Mouse (Mus musculus) embryonic facial prominence, embryonic 12.5 days (tissue): ENCODE results near the gene Agfg1. TPM values are rescaled to one million over a fixed set of nuclear protein-coding genes. Genes with fewer than 3 reads are reported as not detected.
A peak's percentile ranks its signal among the peaks of the same experiment; 100 is the strongest.

ENCODE experiments used
- ATAC-seq: fragments of 200-750 bp; cut with Nextera tagmentation; 2 replicates; pipeline ENCODE4 v1.8.0; 2017; ENCODE audit not compliant: insufficient number of reproducible peaks, insufficient read depth, low FRiP score, low TSS enrichment
- H3K27ac ChIP-seq: fragments of 300-500 bp; sonication (generic); 2 replicates; pipeline ENCODE4 v1.5.1; 2016; ENCODE audit warnings: mild to moderate bottlenecking
- H3K27me3 ChIP-seq: fragments of 300-500 bp; sonication (generic); 2 replicates; pipeline ENCODE4 v1.6.1; 2016; ENCODE audit warnings: mild to moderate bottlenecking, moderate library complexity
- H3K36me3 ChIP-seq: fragments of 300-500 bp; sonication (generic); 2 replicates; pipeline ENCODE4 v1.6.1; 2016; ENCODE audit warnings: mild to moderate bottlenecking
- H3K4me1 ChIP-seq: fragments of 300-500 bp; sonication (generic); 2 replicates; pipeline ENCODE4 v1.6.1; 2016
- H3K4me2 ChIP-seq: fragments of 300-500 bp; sonication (generic); replicated peaks from 2 replicates; pipeline ENCODE4 v1.6.1; 2016; ENCODE audit warnings: mild to moderate bottlenecking, moderate library complexity
- H3K4me3 ChIP-seq: fragments of 300-500 bp; sonication (generic); 2 replicates; pipeline ENCODE4 v1.5.1; 2016; ENCODE audit warnings: mild to moderate bottlenecking
- H3K9ac ChIP-seq: fragments of 300-500 bp; sonication (generic); 2 replicates; pipeline ENCODE4 v1.6.1; 2016; ENCODE audit warnings: mild to moderate bottlenecking, moderate library complexity
- H3K9me3 ChIP-seq: fragments of 300-500 bp; sonication (generic); 2 replicates; pipeline ENCODE4 v1.6.1; 2016; ENCODE audit warnings: mild to moderate bottlenecking, moderate library complexity
- WGBS: fragments of 180-500 bp; shearing (Covaris S2); methylation state at CpG from one replicate; pipeline ENCODE4 v1.1.7; 2016; 5-methylcytosine and 5-hydroxymethylcytosine counted together
- polyA plus RNA-seq: library from polyadenylated mRNA; unstranded; fragments of >200 nt; fragmentation: Nextera tagmentation; extraction: Ambion mirVana; gene quantifications from 2 replicates; pipeline ENCODE4 v1.2.1, GENCODE M21; 2016

Agfg1 gene
- 38.9 and 39.5 TPM in 2 replicates for polyA plus RNA-seq

DNA sequence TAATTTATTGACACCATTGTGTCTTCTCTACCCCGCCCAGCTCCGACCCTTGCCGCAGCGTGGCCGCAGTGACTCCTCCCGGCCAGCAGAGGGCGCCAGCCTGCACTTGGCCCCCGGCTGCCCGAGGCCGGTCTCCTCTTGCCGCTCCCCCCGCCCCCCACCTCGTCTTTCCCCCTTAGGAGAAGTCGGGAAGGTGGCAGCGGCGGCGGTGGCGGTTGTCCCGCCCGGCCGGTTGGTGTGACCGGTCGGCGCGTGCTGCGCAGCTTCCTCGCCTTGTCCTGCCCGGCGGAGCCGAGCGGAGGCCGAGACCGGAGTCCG, at the start of gene Agfg1:
TSS of gene Agfg1 (plus strand) at position 188 of the 318 bp plus-strand sequence.
- Histone ChIP-seq H3K9ac (peak within 1 kb of the TSS; percentile 96), H3K4me1 (peaks cover 14% of the 10 kb centered on the region), H3K27me3 (no peaks in the 10 kb centered on the region), H3K36me3 (peaks cover 4% of the 10 kb centered on the region; the same call in 1 of the 2 replicates), H3K9me3 (no peaks in the 10 kb centered on the region), H3K4me3 (peak within 1 kb of the TSS; percentile 99), H3K4me2 (peak within 1 kb of the TSS; percentile 87), H3K27ac (peak within 1 kb of the TSS; percentile 82)
- 0% methylated on average over 33 of the region's 34 CpGs for WGBS
- ATAC-seq, result peak; percentile 84

DNA sequence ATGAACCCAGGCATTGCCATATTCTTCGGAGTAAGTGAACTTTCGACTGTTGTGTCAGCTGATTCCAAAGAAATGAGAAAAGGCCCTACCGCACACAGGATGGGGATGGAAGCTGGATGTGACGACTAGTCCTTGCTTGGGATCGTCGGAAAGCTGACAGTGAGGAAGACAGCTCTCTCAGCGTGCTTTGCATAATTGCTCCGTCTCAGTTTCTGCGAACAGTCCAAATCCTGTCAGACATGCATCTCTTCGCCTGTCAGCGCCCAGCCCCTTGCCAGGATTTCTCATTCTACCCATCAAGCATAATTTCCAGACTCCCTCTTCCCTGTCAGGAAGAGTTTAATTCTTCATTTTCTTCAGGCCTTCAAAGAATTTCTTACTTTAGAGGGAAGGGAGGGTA, 48.2 kb upstream of the Agfg1 start:
- no peaks in the 10 kb centered on the region for H3K36me3 ChIP-seq
- no peak overlapping the region for H3K27ac ChIP-seq
- no peaks in the 10 kb centered on the region for H3K27me3 ChIP-seq
- no peaks in the 10 kb centered on the region for H3K9me3 ChIP-seq
- WGBS, result 78% methylated on average over 11 of the region's 11 CpGs
- ATAC-seq, result no peak
- H3K4me3 ChIP-seq, result no peak overlapping the region
- H3K4me2 ChIP-seq, result no peak overlapping the region
- H3K9ac ChIP-seq, result no peak overlapping the region
- no peaks in the 10 kb centered on the region for H3K4me1 ChIP-seq

DNA sequence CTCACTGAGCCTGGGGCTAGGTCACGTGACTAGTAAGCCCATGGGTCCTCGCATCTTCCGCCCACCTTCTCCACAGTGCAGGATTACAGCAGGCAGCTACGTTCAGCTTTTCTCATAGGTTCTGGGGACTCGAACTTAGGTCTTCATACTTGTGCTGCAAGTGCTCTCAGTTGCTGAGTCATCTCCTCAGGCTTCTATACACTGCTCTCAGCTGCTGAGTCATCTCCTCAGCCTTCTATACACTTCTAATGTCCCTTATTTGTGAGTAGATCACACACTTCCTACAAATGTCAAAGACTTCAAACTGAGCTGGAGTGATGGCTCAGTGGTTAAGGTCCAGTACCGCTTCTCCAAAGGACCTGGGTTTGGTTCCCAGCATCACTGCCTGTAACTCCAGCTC, 47.0 kb upstream of the Agfg1 start:
- Histone ChIP-seq H3K36me3 (no peaks in the 10 kb centered on the region), H3K4me2 (no peak overlapping the region), H3K27ac (no peak overlapping the region), H3K4me1 (no peaks in the 10 kb centered on the region), H3K9ac (no peak overlapping the region), H3K4me3 (no peak overlapping the region), H3K9me3 (no peaks in the 10 kb centered on the region), H3K27me3 (no peaks in the 10 kb centered on the region)
- ATAC-seq, result no peak
- WGBS, result 90% methylated on average over 6 of the region's 6 CpGs

DNA sequence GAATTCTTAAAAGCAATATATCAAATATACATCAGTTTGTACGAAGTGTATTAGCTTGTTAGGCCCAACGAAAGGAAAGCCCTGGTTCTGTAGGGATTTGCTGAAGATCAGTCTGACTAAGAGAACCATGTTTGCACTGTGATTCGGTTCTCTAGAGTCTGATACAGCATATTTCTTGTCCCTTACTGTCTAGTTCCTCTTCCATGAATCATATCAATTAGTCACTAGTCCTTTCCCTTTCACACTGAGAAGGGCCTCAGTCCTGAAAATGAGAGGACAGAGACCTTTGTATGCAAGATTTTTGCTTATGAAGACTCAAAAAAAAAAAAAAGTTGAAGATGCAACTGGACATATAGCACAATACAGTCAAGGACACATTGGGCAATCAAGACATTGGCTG, 46.2 kb upstream of the Agfg1 start:
- Histone ChIP-seq H3K9ac (no peak overlapping the region), H3K9me3 (no peaks in the 10 kb centered on the region), H3K4me1 (no peaks in the 10 kb centered on the region), H3K27me3 (no peaks in the 10 kb centered on the region), H3K4me2 (no peak overlapping the region), H3K36me3 (no peaks in the 10 kb centered on the region), H3K27ac (no peak overlapping the region), H3K4me3 (no peak overlapping the region)
- 92% methylated on average over 3 of the region's 3 CpGs for WGBS
- ATAC-seq, result no peak

DNA sequence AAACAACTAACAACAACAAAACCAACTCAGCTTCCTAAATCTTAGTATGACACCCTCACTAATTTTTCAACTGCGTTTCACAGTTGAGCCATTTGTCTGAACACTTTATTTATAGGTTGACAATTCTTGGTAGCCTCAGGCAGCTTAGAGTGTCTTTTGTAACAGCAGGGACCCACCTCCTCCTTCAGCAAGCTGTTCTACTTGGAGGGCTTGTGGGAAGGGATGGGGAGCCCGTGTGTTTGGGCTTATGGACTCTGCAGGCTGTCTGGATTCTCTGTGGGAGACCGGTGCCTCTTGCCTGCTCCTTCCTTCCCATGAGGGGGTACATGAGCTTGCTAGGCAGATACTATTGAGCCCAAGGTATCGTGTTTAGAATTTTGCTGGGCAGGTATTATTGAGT, 45.3 kb upstream of the Agfg1 start:
- Histone ChIP-seq H3K27me3 (no peaks in the 10 kb centered on the region), H3K9ac (no peak overlapping the region)
- WGBS, result 49% methylated on average over 4 of the region's 4 CpGs

DNA sequence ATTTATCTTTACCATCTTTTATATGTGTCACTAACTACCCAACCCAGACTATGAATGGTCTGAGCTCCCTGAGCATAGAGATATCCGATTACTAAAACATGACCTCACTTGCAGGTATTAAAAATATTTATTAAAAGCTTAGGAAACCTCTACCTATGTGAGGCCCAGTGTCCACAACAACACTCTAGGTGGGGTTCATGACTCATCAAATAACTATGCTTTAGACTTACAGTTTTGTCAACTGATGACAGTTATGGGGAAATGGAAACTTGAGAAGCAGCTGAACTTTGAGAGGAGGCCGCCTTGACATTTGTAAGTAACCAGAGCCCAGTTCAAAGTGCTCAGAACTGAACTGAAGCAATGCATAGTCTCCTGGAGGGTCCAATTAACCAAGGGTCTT, 44.1 kb upstream of the Agfg1 start:
- Histone ChIP-seq H3K9me3 (no peaks in the 10 kb centered on the region), H3K27ac (no peak overlapping the region), H3K9ac (no peak overlapping the region), H3K4me2 (no peak overlapping the region), H3K36me3 (no peaks in the 10 kb centered on the region), H3K27me3 (no peaks in the 10 kb centered on the region), H3K4me3 (no peak overlapping the region), H3K4me1 (no peaks in the 10 kb centered on the region)
- no peak for ATAC-seq
- 69% methylated on average over 2 of the region's 2 CpGs for WGBS

More for the DNA sequence above, 45.3 kb upstream of the Agfg1 start:
- H3K4me2 ChIP-seq, result no peak overlapping the region
- no peak overlapping the region for H3K27ac ChIP-seq
- H3K36me3 ChIP-seq, result no peaks in the 10 kb centered on the region
- H3K9me3 ChIP-seq, result no peaks in the 10 kb centered on the region
- H3K4me1 ChIP-seq, result no peaks in the 10 kb centered on the region
- H3K4me3 ChIP-seq, result no peak overlapping the region
- ATAC-seq, result no peak

DNA sequence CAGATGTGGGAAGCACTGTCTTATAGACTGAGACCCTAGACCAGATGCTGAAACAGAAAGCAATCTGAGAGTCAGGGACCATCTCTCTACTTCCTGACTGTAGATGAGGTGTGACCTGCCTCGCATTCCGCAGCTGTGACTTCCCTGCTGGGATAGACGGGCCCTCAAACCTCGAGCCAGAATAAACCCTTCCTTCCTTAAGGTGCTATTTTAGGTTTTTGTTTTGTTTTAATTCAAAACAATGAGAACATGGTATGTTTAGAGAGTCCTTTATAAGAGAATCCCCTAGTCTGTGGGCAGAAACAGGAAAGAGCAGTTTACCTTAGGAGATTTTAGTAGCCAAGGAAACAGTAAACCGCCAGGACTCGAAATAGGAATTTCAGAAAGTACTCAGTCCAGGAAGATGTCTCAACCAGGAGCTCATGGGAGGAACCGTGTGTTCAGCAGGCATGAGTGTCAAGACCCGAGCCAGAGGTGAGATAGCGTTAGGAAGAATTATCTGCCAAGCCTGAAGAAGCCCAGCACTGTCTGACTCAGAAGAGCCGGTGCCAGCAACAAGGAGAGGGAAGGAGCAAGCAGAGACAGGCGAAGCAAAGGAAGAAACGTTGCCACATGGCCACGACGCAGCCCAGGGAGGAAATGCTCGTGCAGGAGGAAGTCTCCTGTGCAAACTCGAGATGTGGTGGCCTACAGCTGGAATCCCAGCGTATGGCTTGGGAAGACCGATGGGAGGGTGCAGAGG, 43.4 kb upstream of the Agfg1 start:
- Histone ChIP-seq H3K9me3 (no peaks in the 10 kb centered on the region), H3K36me3 (no peaks in the 10 kb centered on the region), H3K27me3 (no peaks in the 10 kb centered on the region), H3K4me1 (no peaks in the 10 kb centered on the region), H3K4me2 (no peak overlapping the region), H3K27ac (no peak overlapping the region), H3K9ac (no peak overlapping the region), H3K4me3 (no peak overlapping the region)
- ATAC-seq, result no peak
- 73% methylated on average over 18 of the region's 18 CpGs for WGBS

DNA sequence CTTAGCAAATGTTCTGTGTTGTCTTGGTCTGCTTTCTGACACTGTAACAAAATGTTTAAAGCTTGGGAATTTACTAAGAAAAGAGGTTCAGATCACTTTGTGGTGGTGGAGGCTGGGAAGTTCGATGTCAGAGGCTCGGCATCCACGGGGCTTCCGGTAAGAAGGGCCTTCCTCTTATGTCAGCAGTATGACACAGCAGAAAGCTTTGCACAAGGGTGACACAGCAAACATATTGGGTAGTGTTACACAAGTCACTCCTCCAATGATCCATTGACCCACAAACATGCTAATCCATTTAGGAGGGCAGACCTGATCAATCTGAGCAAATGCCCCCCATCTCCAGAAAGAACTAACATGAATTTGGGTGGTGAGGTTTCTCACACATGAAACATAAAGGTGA, 42.2 kb upstream of the Agfg1 start:
- H3K9me3 ChIP-seq, result no peaks in the 10 kb centered on the region
- no peaks in the 10 kb centered on the region for H3K36me3 ChIP-seq
- WGBS, result 89% methylated on average over 4 of the region's 4 CpGs
- H3K4me3 ChIP-seq, result no peak overlapping the region
- H3K4me1 ChIP-seq, result no peaks in the 10 kb centered on the region
- no peaks in the 10 kb centered on the region for H3K27me3 ChIP-seq
- no peak overlapping the region for H3K4me2 ChIP-seq
- no peak for ATAC-seq
- no peak overlapping the region for H3K9ac ChIP-seq
- no peak overlapping the region for H3K27ac ChIP-seq

DNA sequence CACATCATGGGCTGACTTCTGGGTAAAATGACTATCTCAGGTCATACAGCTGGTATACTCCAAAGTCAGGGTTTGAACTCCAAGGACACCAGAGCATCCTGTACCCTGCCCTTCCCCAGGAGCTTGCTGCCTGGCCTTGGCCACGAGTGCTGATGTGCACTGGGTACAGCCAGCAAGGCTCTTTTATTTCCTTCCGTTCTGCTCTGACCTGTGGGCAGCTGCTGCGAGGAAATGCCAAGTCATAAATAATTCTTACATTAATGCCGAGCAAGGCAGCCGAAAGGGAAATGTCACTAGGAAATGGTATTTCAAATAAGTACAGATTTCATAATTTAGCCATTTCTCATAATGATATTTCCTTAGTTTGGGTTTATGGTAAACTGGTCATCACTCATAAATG, 41.0 kb upstream of the Agfg1 start:
- 83% methylated on average over 5 of the region's 5 CpGs for WGBS
- Histone ChIP-seq H3K4me2 (no peak overlapping the region), H3K27ac (no peak overlapping the region), H3K4me3 (no peak overlapping the region), H3K4me1 (no peaks in the 10 kb centered on the region), H3K9ac (no peak overlapping the region), H3K27me3 (no peaks in the 10 kb centered on the region), H3K9me3 (no peaks in the 10 kb centered on the region), H3K36me3 (no peaks in the 10 kb centered on the region)
- ATAC-seq, result no peak

DNA sequence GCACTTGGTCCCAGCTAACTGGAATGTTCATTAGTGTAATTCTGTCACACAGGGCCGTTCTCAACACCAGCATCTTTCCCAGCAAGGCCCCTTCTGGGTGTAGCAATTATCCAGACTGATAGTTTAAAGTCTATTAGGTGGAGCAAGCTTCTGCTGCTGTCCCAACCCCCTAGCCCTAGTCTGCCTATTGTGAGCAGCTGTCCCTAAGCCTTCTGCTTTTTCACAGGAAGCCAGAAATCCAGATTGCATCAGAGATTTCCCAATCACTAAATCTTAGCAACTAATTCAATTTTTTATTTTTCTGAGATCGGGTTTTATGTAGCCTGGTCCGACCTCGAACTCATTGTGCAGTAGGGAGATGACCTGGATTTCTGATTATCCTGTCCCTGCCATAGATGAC, 40.4 kb upstream of the Agfg1 start:
- no peak for ATAC-seq
- 76% methylated on average over 4 of the region's 4 CpGs for WGBS

DNA sequence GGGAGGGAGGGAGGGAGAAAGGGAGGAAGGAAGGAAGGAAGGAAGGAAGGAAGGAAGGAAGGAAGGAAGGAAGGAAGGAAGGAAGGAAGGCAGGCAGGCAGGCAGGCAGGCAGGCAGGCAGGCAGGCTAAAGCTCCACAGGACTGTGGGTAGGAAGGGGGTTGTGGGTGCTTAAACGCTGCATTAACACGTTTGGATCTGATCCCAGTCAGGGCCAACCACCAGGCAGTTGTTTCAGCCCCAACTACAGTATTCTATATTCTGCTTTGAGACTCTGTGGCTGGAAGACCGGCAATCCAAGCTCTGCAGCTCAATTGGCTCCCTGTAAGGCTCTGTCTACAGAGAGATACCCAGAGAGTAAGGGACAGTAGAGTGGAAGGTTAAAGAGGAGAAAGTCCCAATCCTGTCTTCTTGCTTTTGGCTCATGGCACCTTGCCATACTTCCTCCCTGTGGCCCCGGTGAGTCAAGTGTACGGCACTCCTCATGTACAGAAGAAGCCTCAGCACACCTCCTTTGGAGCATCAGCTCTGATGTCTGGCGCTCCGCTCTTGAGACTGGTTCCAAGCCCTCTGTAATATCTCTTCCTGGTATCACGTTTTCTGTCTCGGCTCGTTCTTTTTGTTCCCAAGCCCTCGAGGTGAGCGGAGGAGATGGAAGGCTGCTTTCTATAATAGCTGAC, 38.0 kb upstream of the Agfg1 start:
- Histone ChIP-seq H3K4me2 (no peak overlapping the region), H3K27me3 (no peaks in the 10 kb centered on the region), H3K9me3 (no peaks in the 10 kb centered on the region), H3K4me1 (no peaks in the 10 kb centered on the region), H3K27ac (no peak overlapping the region), H3K9ac (no peak overlapping the region), H3K36me3 (no peaks in the 10 kb centered on the region), H3K4me3 (no peak overlapping the region)
- 85% methylated on average over 12 of the region's 12 CpGs for WGBS
- ATAC-seq, result no peak

More for the DNA sequence above, 40.4 kb upstream of the Agfg1 start:
- Histone ChIP-seq H3K27me3 (no peaks in the 10 kb centered on the region), H3K4me3 (no peak overlapping the region), H3K4me2 (no peak overlapping the region), H3K4me1 (no peaks in the 10 kb centered on the region), H3K9me3 (no peaks in the 10 kb centered on the region), H3K9ac (no peak overlapping the region), H3K27ac (no peak overlapping the region), H3K36me3 (no peaks in the 10 kb centered on the region)

DNA sequence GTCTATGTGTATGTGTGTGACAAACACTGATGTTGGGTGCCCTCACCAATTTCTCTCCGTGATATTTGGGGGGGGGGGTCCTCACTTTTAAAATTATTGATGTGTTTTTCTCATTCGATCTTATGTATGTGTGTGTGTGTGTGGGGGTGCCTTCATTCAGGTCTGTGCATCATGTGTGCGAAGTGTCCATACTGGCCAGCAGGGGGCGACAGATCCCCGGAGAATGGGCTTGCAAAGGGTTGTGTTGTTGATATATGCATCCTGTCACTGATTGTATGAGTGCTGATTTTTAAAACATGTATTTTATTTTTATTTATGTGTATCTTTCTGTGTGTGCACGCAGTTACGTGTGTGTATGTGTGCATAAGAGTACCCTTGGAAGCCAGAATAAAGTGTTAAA, 35.7 kb upstream of the Agfg1 start:
- H3K4me1 ChIP-seq, result no peaks in the 10 kb centered on the region
- H3K27me3 ChIP-seq, result no peaks in the 10 kb centered on the region
- H3K4me2 ChIP-seq, result no peak overlapping the region
- H3K9me3 ChIP-seq, result no peaks in the 10 kb centered on the region
- no peak overlapping the region for H3K9ac ChIP-seq
- ATAC-seq, result no peak
- H3K4me3 ChIP-seq, result no peak overlapping the region
- H3K36me3 ChIP-seq, result no peaks in the 10 kb centered on the region
- 76% methylated on average over 7 of the region's 7 CpGs for WGBS
- no peak overlapping the region for H3K27ac ChIP-seq
